ENCODE assay signal across 32 mouse cellular contexts in the genomic region with DNA sequence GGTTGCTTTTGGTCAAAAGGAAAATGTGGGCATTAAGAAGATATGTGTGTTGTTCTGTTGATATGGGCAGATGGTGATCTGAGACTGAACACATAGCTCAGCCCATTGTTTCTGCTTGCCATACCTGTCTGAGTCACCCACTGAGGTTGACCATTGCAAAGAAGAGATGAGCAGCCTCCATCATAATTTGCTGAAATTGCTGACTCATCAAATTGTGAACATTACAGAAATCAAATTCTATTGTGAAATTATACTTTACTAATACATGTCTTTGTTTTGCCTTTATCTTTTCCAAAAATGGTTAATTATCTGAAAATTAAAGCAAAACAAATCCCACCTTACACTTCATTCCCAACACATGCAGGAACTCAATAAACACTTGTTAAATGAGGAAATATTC.
"Had no signal": no experiment of that assay in that cellular context is flagged by ENCODE, and none has a peak within 500 bp of the region (broad histone marks: within the 10 kb centered on the region; RNA-seq: fewer than 3 reads in every experiment).

No protein-coding gene starts in this region.

- H3K27me3 ChIP-seq: heart, embryonic 13.5 days; heart, embryonic 15.5 days; hindbrain, embryonic 12.5 days; hindbrain, embryonic 13.5 days; hindbrain, embryonic 15.5 days; intestine, embryonic 15.5 days; kidney, embryonic 15.5 days had no signal

- H3K36me3 ChIP-seq: heart, embryonic 13.5 days; heart, embryonic 15.5 days; hindbrain, embryonic 10.5 days; hindbrain, embryonic 12.5 days; hindbrain, embryonic 13.5 days; hindbrain, embryonic 15.5 days; intestine, embryonic 15.5 days; kidney, embryonic 15.5 days had no signal

- H3K4me1 ChIP-seq: heart, embryonic 13.5 days; heart, embryonic 15.5 days; hindbrain, embryonic 10.5 days; hindbrain, embryonic 12.5 days; hindbrain, embryonic 13.5 days; hindbrain, embryonic 15.5 days; intestine, embryonic 15.5 days; kidney, embryonic 15.5 days had no signal

- H3K4me2 ChIP-seq: heart, embryonic 13.5 days; heart, embryonic 15.5 days; hindbrain, embryonic 12.5 days; hindbrain, embryonic 13.5 days; hindbrain, embryonic 14.5 days; hindbrain, embryonic 15.5 days; intestine, embryonic 15.5 days; kidney, embryonic 15.5 days had no signal

- ATAC-seq: hindbrain, embryonic 16.5 days; hindbrain, postnatal 0 days; inflammation-experienced regulatory T-cells, adult 6 months; intestine, embryonic 15.5 days; intestine, embryonic 16.5 days; intestine, postnatal 0 days had no signal

- H3K9me3 ChIP-seq: heart, embryonic 13.5 days; heart, embryonic 15.5 days; hindbrain, embryonic 10.5 days; hindbrain, embryonic 12.5 days; hindbrain, embryonic 13.5 days; hindbrain, embryonic 15.5 days; intestine, embryonic 15.5 days; kidney, embryonic 15.5 days had no signal

- H3K27ac ChIP-seq: heart, embryonic 13.5 days; heart, embryonic 15.5 days; hindbrain, embryonic 10.5 days; hindbrain, embryonic 12.5 days; hindbrain, embryonic 13.5 days; hindbrain, embryonic 14.5 days; hindbrain, embryonic 15.5 days; hindbrain, postnatal 0 days; intestine, embryonic 15.5 days; kidney, embryonic 15.5 days; kidney, postnatal 0 days; layer of hippocampus, adult 2 months; left cerebral cortex, adult 2 months had no signal

- H3K9ac ChIP-seq: heart, embryonic 13.5 days; heart, embryonic 15.5 days; hindbrain, embryonic 12.5 days; hindbrain, embryonic 13.5 days; hindbrain, embryonic 14.5 days; hindbrain, embryonic 15.5 days; intestine, embryonic 15.5 days; kidney, embryonic 15.5 days had no signal

- DNase-seq: heart, postnatal 10 days; heart, postnatal 14 days; heart, postnatal 4 days; kidney, adult 11 months; kidney, adult 18-20 months; kidney, adult 2 months; kidney, adult 8-10 months; kidney, adult 9 months; kidney, postnatal 10 days; kidney, postnatal 14 days; kidney, postnatal 25 days; kidney, postnatal 36 days; kidney, postnatal 4 days; layer of hippocampus, adult 9-11 months; layer of hippocampus, postnatal 36 days had no signal

- H3K4me3 ChIP-seq: heart, embryonic 13.5 days; heart, embryonic 15.5 days; hindbrain, embryonic 10.5 days; hindbrain, embryonic 12.5 days; hindbrain, embryonic 13.5 days; hindbrain, embryonic 15.5 days; intestine, embryonic 15.5 days; kidney, embryonic 15.5 days; layer of hippocampus, adult 2 months; left cerebral cortex, adult 2 months had no signal
